In the genomic region with DNA sequence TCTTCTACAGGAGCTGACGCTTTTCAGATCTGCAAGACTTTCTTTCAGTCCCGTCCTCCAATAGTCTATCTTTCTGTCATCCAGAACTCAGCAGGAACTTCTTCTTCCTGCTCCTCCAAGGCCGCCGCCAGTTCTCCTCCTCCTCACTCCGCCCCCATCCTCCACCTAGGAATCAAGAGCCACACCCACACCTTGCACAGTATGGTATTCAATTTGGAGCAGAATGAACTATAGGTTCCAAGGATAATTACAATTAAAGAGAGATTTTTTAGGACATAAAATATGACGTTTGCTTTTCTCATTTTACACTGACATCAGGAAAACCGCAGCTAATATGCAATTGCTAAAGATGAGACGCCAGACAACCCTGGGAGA, we compare ENCODE assay signal across 8 mouse cellular contexts. TPM values are rescaled to one million over a fixed set of nuclear protein-coding genes. Genes with fewer than 3 reads are reported as not detected.
DNase-seq lines count a peak whose midpoint lies in the region; ATAC-seq and TF ChIP-seq lines count a peak whose summit lies in the region.

No protein-coding gene starts in this region.

- WGBS in liver, embryonic 13.5 days (ENCODE audit: insufficient replicate concordance) = 15% methylated on average over 8 of the region's 8 CpGs
- WGBS in stomach, postnatal 0 days = 20% methylated on average over 8 of the region's 8 CpGs

- H3K4me2 ChIP-seq in liver, embryonic 13.5 days = peak overlapping the region; percentile 68
- H3K4me2 ChIP-seq in stomach, postnatal 0 days (replicated peaks; ENCODE audit: low read depth) = peak overlapping the region; percentile 55

- no peaks in the 10 kb centered on the region for H3K27me3 ChIP-seq in erythroblast, embryonic 14.5 days (ENCODE audit: control insufficient read depth)
- H3K27me3 ChIP-seq in testis, adult 2 months (ENCODE audit: control insufficient read depth, insufficient read depth, low read length) = no peaks in the 10 kb centered on the region
- H3K27me3 ChIP-seq in liver, embryonic 13.5 days = no peaks in the 10 kb centered on the region
- no peaks in the 10 kb centered on the region for H3K27me3 ChIP-seq in stomach, postnatal 0 days (ENCODE audit: control insufficient read depth, insufficient read depth, low read length)

- no peaks in the 10 kb centered on the region for H3K36me3 ChIP-seq in erythroblast, embryonic 14.5 days (ENCODE audit: control insufficient read depth)
- no peaks in the 10 kb centered on the region for H3K36me3 ChIP-seq in testis, adult 2 months (ENCODE audit: control insufficient read depth, insufficient read depth, low read length)
- no peaks in the 10 kb centered on the region for H3K36me3 ChIP-seq in liver, embryonic 13.5 days
- H3K36me3 ChIP-seq in stomach, postnatal 0 days (ENCODE audit: control insufficient read depth, insufficient read depth, low read length) = no peaks in the 10 kb centered on the region

- no peaks in the 10 kb centered on the region for H3K9me3 ChIP-seq in erythroblast, embryonic 14.5 days (ENCODE audit: control insufficient read depth, low read length)
- H3K9me3 ChIP-seq in liver, embryonic 13.5 days (replicated peaks) = no peaks in the 10 kb centered on the region
- no peaks in the 10 kb centered on the region for H3K9me3 ChIP-seq in stomach, postnatal 0 days (ENCODE audit: control insufficient read depth, low read length)

- H3K9ac ChIP-seq in liver, embryonic 13.5 days = no peak overlapping the region
- H3K9ac ChIP-seq in stomach, postnatal 0 days (ENCODE audit: low read length) = no peak overlapping the region; the same call in 1 of the 2 replicates

- TF ChIP-seq POLR2A in testis, adult 2 months (IDR thresholded peaks at IDR 0.05; ENCODE audit: control insufficient read depth, low read depth, low read length) = no peak

- DNase-seq in testis, postnatal 14 days (ENCODE audit: low spot score) = no peak
- DNase-seq in liver, embryonic 13.5 days = no peak
- DNase-seq in stomach, postnatal 0 days (ENCODE audit: low spot score) = no peak
- no peak for DNase-seq in thymus, postnatal 14 days
- DNase-seq in cerebellum, postnatal 25 days = no peak

- no peak for TF ChIP-seq CTCF in testis, adult 2 months (IDR thresholded peaks at IDR 0.05; ENCODE audit: control insufficient read depth, insufficient read depth, insufficient replicate concordance, low read depth, low read length)
- TF ChIP-seq CTCF in stomach, postnatal 0 days (IDR thresholded peaks at IDR 0.05; ENCODE audit: low read depth) = no peak

- no peak for ATAC-seq in erythroblast, adult 5-6 weeks (replicated peaks; ENCODE audit: low FRiP score, poor library complexity, severe bottlenecking)
- peak; percentile 80 for ATAC-seq in liver, embryonic 13.5 days (ENCODE audit: low read depth)
- ATAC-seq in stomach, postnatal 0 days (ENCODE audit: low FRiP score, low TSS enrichment) = peak; percentile 85

- TF ChIP-seq EP300 in stomach, postnatal 0 days (optimal IDR thresholded peaks at IDR 0.05) = no peak

- no peak overlapping the region for H3K27ac ChIP-seq in testis, adult 2 months (ENCODE audit: control insufficient read depth, insufficient read depth, low read depth, low read length)
- H3K27ac ChIP-seq in liver, embryonic 13.5 days = no peak overlapping the region
- H3K27ac ChIP-seq in stomach, postnatal 0 days (replicated peaks) = no peak overlapping the region

- peaks cover 3% of the 10 kb centered on the region for H3K4me1 ChIP-seq in erythroblast, embryonic 14.5 days (ENCODE audit: control insufficient read depth)
- H3K4me1 ChIP-seq in testis, adult 2 months (ENCODE audit: control insufficient read depth, insufficient read depth, low read length) = no peaks in the 10 kb centered on the region
- no peaks in the 10 kb centered on the region; the same call in 1 of the 2 replicates for H3K4me1 ChIP-seq in liver, embryonic 13.5 days (replicated peaks)
- no peaks in the 10 kb centered on the region for H3K4me1 ChIP-seq in stomach, postnatal 0 days (replicated peaks; ENCODE audit: control insufficient read depth, insufficient read depth)

- peak overlapping the region; percentile 62 for H3K4me3 ChIP-seq in erythroblast, embryonic 14.5 days (replicated peaks)
- H3K4me3 ChIP-seq in testis, adult 2 months (ENCODE audit: control insufficient read depth, low read depth, low read length) = peak overlapping the region; percentile 48; the same call in 1 of the 2 replicates
- H3K4me3 ChIP-seq in liver, embryonic 13.5 days (replicated peaks) = peak overlapping the region; percentile 61
- peak overlapping the region; percentile 52 for H3K4me3 ChIP-seq in stomach, postnatal 0 days (ENCODE audit: low read depth, low read length)

RNA-seq across cellular contexts. Expression of gene 6720489N17Rik, which starts 29.4 kb away (rescaled TPM):
- not detected in 2 replicates for polyA plus RNA-seq in erythroblast, embryonic 14.5 days (2012)
- total RNA-seq in erythroblast, adult 5-6 weeks (2015; ENCODE audit: low replicate concordance) = 1.5 TPM in 1 of 2 replicates, not detected in the other
- 0.51 and 1.3 TPM in 2 replicates for total RNA-seq in erythroblast, adult 5-6 weeks (2017; ENCODE audit: low replicate concordance)
- not detected in 2 replicates for polyA plus RNA-seq in testis, adult 2 months (2012; rRNA removed)
- 3.0 and 3.1 TPM in 2 replicates for polyA plus RNA-seq in liver, embryonic 13.5 days (2015; fragmentation: Nextera tagmentation; extraction: Ambion mirVana)
- polyA plus RNA-seq in stomach, postnatal 0 days (2015; fragmentation: Nextera tagmentation; extraction: Ambion mirVana) = 3.5 and 4.0 TPM in 2 replicates
